ENCODE assay signal across 7 mouse cellular contexts in the genomic region with DNA sequence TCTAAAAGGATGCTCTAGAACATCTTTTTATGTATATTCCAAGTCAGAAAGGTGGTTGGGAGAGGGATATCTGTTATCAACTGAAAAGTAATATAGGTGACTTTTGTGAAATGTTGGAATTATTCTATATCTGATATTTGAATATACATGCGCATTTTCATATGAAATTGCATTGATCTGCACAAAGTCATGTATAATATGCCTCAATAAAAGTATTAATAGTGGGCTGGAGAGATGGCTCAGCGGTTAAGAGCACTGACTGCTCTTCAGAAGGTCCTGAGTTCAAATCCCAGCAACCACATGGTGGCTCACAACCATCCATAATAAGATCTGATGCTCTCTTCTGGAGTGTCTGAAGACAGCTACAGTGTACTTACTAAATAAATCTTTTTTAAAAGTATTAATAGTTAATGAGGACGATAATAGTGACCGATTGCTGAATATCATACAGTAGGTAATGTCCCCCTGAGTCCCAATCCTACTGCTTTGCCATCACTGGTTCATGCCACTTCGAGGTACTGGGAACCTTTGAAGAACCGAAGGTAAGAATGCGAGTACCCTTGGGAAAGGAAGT. TPM values are rescaled to one million over a fixed set of nuclear protein-coding genes. Genes with fewer than 3 reads are reported as not detected.
DNase-seq lines count a peak whose midpoint lies in the region; ATAC-seq lines count a peak whose summit lies in the region.

No protein-coding gene starts in this region.

- peak overlapping the region; percentile 93 for H3K4me3 ChIP-seq in megakaryocyte, embryonic 14.5 days (replicated peaks)
- peak overlapping the region; percentile 89 for H3K4me3 ChIP-seq in forebrain, embryonic 12.5 days (replicated peaks)
- peak overlapping the region; percentile 85 for H3K4me3 ChIP-seq in limb, embryonic 13.5 days
- H3K4me3 ChIP-seq in stomach, embryonic 14.5 days (ENCODE audit: low read depth, low read length), result peak overlapping the region; percentile 80

- H3K4me1 ChIP-seq in megakaryocyte, embryonic 14.5 days, result peaks cover 48% of the 10 kb centered on the region
- H3K4me1 ChIP-seq in forebrain, embryonic 12.5 days, result peaks cover 28% of the 10 kb centered on the region
- peaks cover 33% of the 10 kb centered on the region for H3K4me1 ChIP-seq in limb, embryonic 13.5 days
- peaks cover 24% of the 10 kb centered on the region for H3K4me1 ChIP-seq in stomach, embryonic 14.5 days (ENCODE audit: control insufficient read depth, insufficient read depth, low read length)

- no peak for ATAC-seq in megakaryocyte, adult 5-6 weeks (ENCODE audit: poor library complexity, severe bottlenecking)
- no peak; the same call in 1 of the 2 replicates for ATAC-seq in forebrain, embryonic 12.5 days (ENCODE audit: low FRiP score)
- ATAC-seq in limb, embryonic 13.5 days (ENCODE audit: low FRiP score, low read depth), result no peak
- ATAC-seq in stomach, embryonic 14.5 days (ENCODE audit: insufficient number of reproducible peaks, insufficient read depth, low FRiP score, low read depth), result no peak

- no peak for DNase-seq in cerebellum, adult 9-10 months
- no peak for DNase-seq in gastrocnemius, postnatal 36 days

- H3K4me2 ChIP-seq in forebrain, embryonic 12.5 days, result peak overlapping the region; percentile 83
- H3K4me2 ChIP-seq in limb, embryonic 13.5 days (replicated peaks), result peak overlapping the region; percentile 100
- peak overlapping the region; percentile 93 for H3K4me2 ChIP-seq in stomach, embryonic 14.5 days (replicated peaks; ENCODE audit: low read depth, low read length)

- WGBS in forebrain, embryonic 12.5 days, result 19% methylated on average over 7 of the region's 7 CpGs
- 19% methylated on average over 7 of the region's 7 CpGs for WGBS in limb, embryonic 13.5 days
- WGBS in stomach, embryonic 14.5 days, result 17% methylated on average over 7 of the region's 7 CpGs

- no peaks in the 10 kb centered on the region for H3K27me3 ChIP-seq in megakaryocyte, embryonic 14.5 days (replicated peaks)
- H3K27me3 ChIP-seq in forebrain, embryonic 12.5 days, result no peaks in the 10 kb centered on the region
- H3K27me3 ChIP-seq in limb, embryonic 13.5 days, result no peaks in the 10 kb centered on the region
- no peaks in the 10 kb centered on the region for H3K27me3 ChIP-seq in stomach, embryonic 14.5 days (ENCODE audit: control insufficient read depth, insufficient read depth, low read length)

- peak overlapping the region; percentile 95 for H3K9ac ChIP-seq in forebrain, embryonic 12.5 days
- peak overlapping the region; percentile 67 for H3K9ac ChIP-seq in limb, embryonic 13.5 days
- 0 out of 2 replicates have a peak overlapping the region, but pooled peaks have one; percentile 84 for H3K9ac ChIP-seq in stomach, embryonic 14.5 days (replicated peaks; ENCODE audit: low read depth, low read length)

- peak overlapping the region; percentile 85 for H3K27ac ChIP-seq in forebrain, embryonic 12.5 days
- H3K27ac ChIP-seq in limb, embryonic 13.5 days, result peak overlapping the region; percentile 78
- peak overlapping the region; percentile 52 for H3K27ac ChIP-seq in stomach, embryonic 14.5 days (ENCODE audit: low read length)

- intact Hi-C loops in gastrocnemius, postnatal 36 days (cut with DNase I), result no loop called here

- H3K36me3 ChIP-seq in megakaryocyte, embryonic 14.5 days (replicated peaks; ENCODE audit: low read length), result peaks cover 57% of the 10 kb centered on the region
- peaks cover 8% of the 10 kb centered on the region for H3K36me3 ChIP-seq in forebrain, embryonic 12.5 days (replicated peaks)
- H3K36me3 ChIP-seq in limb, embryonic 13.5 days, result peaks cover 22% of the 10 kb centered on the region
- H3K36me3 ChIP-seq in stomach, embryonic 14.5 days (ENCODE audit: control insufficient read depth, insufficient read depth, low read length), result peaks cover 3% of the 10 kb centered on the region; the same call in 1 of the 2 replicates

- H3K9me3 ChIP-seq in megakaryocyte, embryonic 14.5 days, result no peaks in the 10 kb centered on the region
- H3K9me3 ChIP-seq in forebrain, embryonic 12.5 days, result no peaks in the 10 kb centered on the region
- H3K9me3 ChIP-seq in limb, embryonic 13.5 days, result no peaks in the 10 kb centered on the region
- no peaks in the 10 kb centered on the region for H3K9me3 ChIP-seq in stomach, embryonic 14.5 days (ENCODE audit: control insufficient read depth, low read depth, low read length)

RNA-seq across cellular contexts. Expression of a gene that starts 0.7 kb away (rescaled TPM):
- polyA plus RNA-seq in megakaryocyte, embryonic 14.5 days (2012; ENCODE audit: insufficient read depth, low replicate concordance), result 9.7 and 18.7 TPM in 2 replicates
- total RNA-seq in megakaryocyte, adult 5-6 weeks (2015), result 20.7 and 27.5 TPM in 2 replicates
- 14.2 and 14.5 TPM in 2 replicates for total RNA-seq in megakaryocyte, adult 5-6 weeks (2017)
- 34.1 and 37.1 TPM in 2 replicates for polyA plus RNA-seq in forebrain, embryonic 12.5 days (2016; fragmentation: Nextera tagmentation; extraction: Ambion mirVana)
- polyA plus RNA-seq in limb, embryonic 13.5 days (2015; fragmentation: Nextera tagmentation; extraction: Ambion mirVana), result 38.3 and 45.7 TPM in 2 replicates
- polyA plus RNA-seq in stomach, embryonic 14.5 days (2014; fragmentation: Nextera tagmentation; extraction: Ambion mirVana), result 25.1 and 28.5 TPM in 2 replicates
- 10 to 100 TPM in 1 of 2 experiments, 1 to 10 TPM in 1; 9.5 to 11.7 TPM for total RNA-seq in gastrocnemius, postnatal 36 days (2021)

RNA-seq across cellular contexts. Expression of a gene that starts 0.8 kb away (rescaled TPM):
- polyA plus RNA-seq in megakaryocyte, embryonic 14.5 days (2012; ENCODE audit: insufficient read depth, low replicate concordance), result 48.8 and 102 TPM in 2 replicates
- 20.7 and 25.5 TPM in 2 replicates for total RNA-seq in megakaryocyte, adult 5-6 weeks (2015)
- 14.5 and 14.6 TPM in 2 replicates for total RNA-seq in megakaryocyte, adult 5-6 weeks (2017)
- 59.3 and 60.3 TPM in 2 replicates for polyA plus RNA-seq in forebrain, embryonic 12.5 days (2016; fragmentation: Nextera tagmentation; extraction: Ambion mirVana)
- polyA plus RNA-seq in limb, embryonic 13.5 days (2015; fragmentation: Nextera tagmentation; extraction: Ambion mirVana), result 50.2 and 51.3 TPM in 2 replicates
- polyA plus RNA-seq in stomach, embryonic 14.5 days (2014; fragmentation: Nextera tagmentation; extraction: Ambion mirVana), result 51.7 and 57.0 TPM in 2 replicates
- 10 to 100 TPM; 50.7 to 54.6 TPM for total RNA-seq in gastrocnemius, postnatal 36 days (2021)

RNA-seq across cellular contexts. Expression of a gene that starts 4.3 kb away (rescaled TPM):
- polyA plus RNA-seq in megakaryocyte, embryonic 14.5 days (2012; ENCODE audit: insufficient read depth, low replicate concordance), result not detected in 2 replicates
- total RNA-seq in megakaryocyte, adult 5-6 weeks (2015), result 0.75 TPM in 1 of 2 replicates, not detected in the other
- total RNA-seq in megakaryocyte, adult 5-6 weeks (2017), result 0.26 TPM in 1 of 2 replicates, not detected in the other
- polyA plus RNA-seq in forebrain, embryonic 12.5 days (2016; fragmentation: Nextera tagmentation; extraction: Ambion mirVana), result not detected in 2 replicates
- polyA plus RNA-seq in limb, embryonic 13.5 days (2015; fragmentation: Nextera tagmentation; extraction: Ambion mirVana), result not detected in 2 replicates
- polyA plus RNA-seq in stomach, embryonic 14.5 days (2014; fragmentation: Nextera tagmentation; extraction: Ambion mirVana), result 0.56 TPM in 1 of 2 replicates, not detected in the other
- total RNA-seq in gastrocnemius, postnatal 36 days (2021), result under 1 TPM in 1 of 2 experiments, not detected in 1; 0.26 TPM

RNA-seq across cellular contexts. Expression of a gene that starts 9.5 kb away (rescaled TPM):
- polyA plus RNA-seq in megakaryocyte, embryonic 14.5 days (2012; ENCODE audit: insufficient read depth, low replicate concordance), result 2.3 and 3.7 TPM in 2 replicates
- total RNA-seq in megakaryocyte, adult 5-6 weeks (2015), result 12.5 and 14.6 TPM in 2 replicates
- 42.3 and 43.2 TPM in 2 replicates for total RNA-seq in megakaryocyte, adult 5-6 weeks (2017)
- polyA plus RNA-seq in forebrain, embryonic 12.5 days (2016; fragmentation: Nextera tagmentation; extraction: Ambion mirVana), result 34.4 and 37.9 TPM in 2 replicates
- polyA plus RNA-seq in limb, embryonic 13.5 days (2015; fragmentation: Nextera tagmentation; extraction: Ambion mirVana), result 33.1 and 35.6 TPM in 2 replicates
- polyA plus RNA-seq in stomach, embryonic 14.5 days (2014; fragmentation: Nextera tagmentation; extraction: Ambion mirVana), result 39.7 and 46.2 TPM in 2 replicates
- total RNA-seq in gastrocnemius, postnatal 36 days (2021), result 10 to 100 TPM; 11.9 to 12.1 TPM

RNA-seq across cellular contexts. Expression of a gene that starts 19.0 kb away (rescaled TPM):
- polyA plus RNA-seq in megakaryocyte, embryonic 14.5 days (2012; ENCODE audit: insufficient read depth, low replicate concordance), result not detected in 2 replicates
- total RNA-seq in megakaryocyte, adult 5-6 weeks (2015), result not detected in 2 replicates
- not detected in 2 replicates for total RNA-seq in megakaryocyte, adult 5-6 weeks (2017)
- 14.8 and 16.6 TPM in 2 replicates for polyA plus RNA-seq in forebrain, embryonic 12.5 days (2016; fragmentation: Nextera tagmentation; extraction: Ambion mirVana)
- polyA plus RNA-seq in limb, embryonic 13.5 days (2015; fragmentation: Nextera tagmentation; extraction: Ambion mirVana), result 5.0 and 5.2 TPM in 2 replicates
- 2.7 and 3.8 TPM in 2 replicates for polyA plus RNA-seq in stomach, embryonic 14.5 days (2014; fragmentation: Nextera tagmentation; extraction: Ambion mirVana)
- total RNA-seq in gastrocnemius, postnatal 36 days (2021), result under 1 TPM; 0.05 TPM
